Mouse (Mus musculus) testis, adult 2 months (tissue): ENCODE measurements around the gene Tpbpa. TPM values are rescaled to one million over a fixed set of nuclear protein-coding genes. Genes with fewer than 3 reads are reported as not detected.

ENCODE experiments used
- H3K27ac ChIP-seq: fragments of 200-500 bp; 2 replicates; pipeline ENCODE4 v1.5.1; 2012; ENCODE audit warnings: low read depth, low read length; ENCODE audit not compliant: control insufficient read depth, insufficient read depth
- H3K27me3 ChIP-seq: fragments of 200-500 bp; 2 replicates; pipeline ENCODE4 v1.6.1; 2012; ENCODE audit warnings: mild to moderate bottlenecking, low read length, moderate library complexity; ENCODE audit not compliant: control insufficient read depth, insufficient read depth
- H3K36me3 ChIP-seq: fragments of 200-500 bp; 2 replicates; pipeline ENCODE4 v1.6.1; 2012; ENCODE audit warnings: mild to moderate bottlenecking, low read length; ENCODE audit not compliant: control insufficient read depth, insufficient read depth
- H3K4me1 ChIP-seq: fragments of 200-500 bp; 2 replicates; pipeline ENCODE4 v1.6.1; 2012; ENCODE audit warnings: low read length; ENCODE audit not compliant: control insufficient read depth, insufficient read depth
- H3K4me3 ChIP-seq: fragments of 200-500 bp; 2 replicates; pipeline ENCODE4 v1.5.1; 2012; ENCODE audit warnings: low read depth, mild to moderate bottlenecking, low read length, moderate library complexity, mixed read lengths; ENCODE audit not compliant: control insufficient read depth
- CTCF ChIP-seq: fragments of 200-500 bp; IDR thresholded peaks from 2 replicates; pipeline ENCODE4 v1.5.1; 2012; ENCODE audit warnings: low read depth, mild to moderate bottlenecking, inconsistent platforms, low read length, moderate library complexity; ENCODE audit not compliant: control insufficient read depth, insufficient read depth, insufficient replicate concordance
- POLR2A ChIP-seq: fragments of 200-500 bp; IDR thresholded peaks from 2 replicates; pipeline ENCODE4 v1.6.1; 2012; ENCODE audit warnings: low read depth, mild to moderate bottlenecking, inconsistent platforms, low read length, moderate library complexity; ENCODE audit not compliant: control insufficient read depth
- polyA plus RNA-seq: library from polyadenylated mRNA; depleted of rRNA; stranded (reverse); fragments of >200 nt; gene quantifications from 2 replicates; pipeline ENCODE4 v1.2.3, GENCODE M21; 2012; rRNA removed

Gene Tpbpa
- polyA plus RNA-seq, 1 experiment, result not detected

DNA sequence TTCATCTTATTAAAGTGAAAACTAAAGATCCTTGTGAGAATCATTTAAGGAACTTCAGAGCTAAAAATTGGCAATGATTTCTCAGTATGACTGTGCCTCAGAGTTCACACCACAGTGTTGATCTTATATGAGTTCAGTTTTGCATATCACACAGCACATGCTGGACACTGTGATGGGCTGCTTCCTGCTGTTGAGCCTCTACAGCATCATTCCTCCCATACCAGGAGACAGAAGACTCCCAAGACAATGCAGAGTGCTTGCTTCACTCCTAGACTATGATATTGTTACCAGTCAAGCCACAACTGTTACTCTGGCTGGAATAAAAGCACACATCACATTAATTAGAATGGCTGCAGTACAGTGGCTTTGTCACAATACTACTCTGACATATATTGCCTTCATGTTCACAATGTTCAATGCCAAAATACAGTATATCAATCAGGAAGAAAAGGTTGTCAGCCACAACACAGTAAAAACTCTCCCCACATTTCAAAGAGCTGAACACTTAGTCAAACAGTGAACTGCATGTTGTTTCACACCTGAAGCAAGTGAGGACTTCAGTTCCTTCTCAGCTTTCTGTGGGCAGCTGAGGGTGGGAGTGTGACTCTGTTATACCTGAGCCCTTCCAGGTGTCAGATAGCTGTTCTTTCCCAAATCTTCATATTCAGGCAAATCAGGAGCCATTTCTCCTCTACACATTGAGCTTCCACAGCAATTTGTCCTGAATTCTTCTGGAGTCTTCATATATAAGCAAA, 46.2 kb downstream of the Tpbpa start:
- Histone ChIP-seq H3K36me3 (no peaks in the 10 kb centered on the region), H3K4me3 (no peak overlapping the region), H3K4me1 (no peaks in the 10 kb centered on the region), H3K27ac (no peak overlapping the region), H3K27me3 (no peaks in the 10 kb centered on the region)
- TF ChIP-seq POLR2A (no peak), CTCF (no peak)

DNA sequence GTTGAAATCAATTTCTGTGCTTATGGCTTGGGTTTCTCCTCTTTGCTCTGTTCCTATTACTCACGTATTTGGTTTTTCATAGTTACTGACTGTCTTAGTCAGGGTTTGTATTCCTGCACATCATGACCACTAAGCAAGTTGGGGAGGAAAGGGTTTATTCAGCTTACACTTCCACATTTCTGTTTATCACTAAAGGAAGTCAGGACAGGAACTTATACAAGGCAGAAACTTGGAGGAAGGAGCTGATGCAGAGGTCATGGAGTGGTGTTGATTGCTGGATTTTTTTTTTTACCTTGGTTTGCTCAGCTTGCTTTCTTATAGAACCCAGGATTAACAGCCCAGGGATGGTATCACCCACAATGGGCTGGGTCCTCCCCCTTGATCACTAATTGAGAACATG, 49.5 kb downstream of the Tpbpa start:
- no peaks in the 10 kb centered on the region for H3K4me1 ChIP-seq
- H3K36me3 ChIP-seq, result no peaks in the 10 kb centered on the region
- TF ChIP-seq POLR2A (no peak), CTCF (no peak)
- no peak overlapping the region for H3K4me3 ChIP-seq
- H3K27me3 ChIP-seq, result no peaks in the 10 kb centered on the region
- no peak overlapping the region for H3K27ac ChIP-seq

Other genes with a start within 250 kb of the Tpbpa start
- not detected in 2 replicates for gene BC051665, start 155.6 kb downstream of the Tpbpa start, polyA plus RNA-seq
- gene Ctsll3, start 139.1 kb downstream of the Tpbpa start, polyA plus RNA-seq, result not detected in 2 replicates
- gene 4930486L24Rik, start 77.5 kb downstream of the Tpbpa start, polyA plus RNA-seq, result 0.23 and 0.36 TPM in 2 replicates
- gene Gm49392, start 45.1 kb downstream of the Tpbpa start, polyA plus RNA-seq, result 0.12 TPM in 1 of 2 replicates, not detected in the other
- gene Ctla2b, start 44.5 kb downstream of the Tpbpa start, polyA plus RNA-seq, result 0.23 TPM in 1 of 2 replicates, not detected in the other
- gene Tpbpb, start 37.1 kb downstream of the Tpbpa start, polyA plus RNA-seq, result not detected in 2 replicates
- not detected in 2 replicates for gene Gm49393, start 6.4 kb downstream of the Tpbpa start, polyA plus RNA-seq
- 0.15 and 0.37 TPM in 2 replicates for gene Gm49391, start 5.4 kb downstream of the Tpbpa start, polyA plus RNA-seq
- 0.22 and 1.2 TPM in 2 replicates for gene Ctla2a, start 5.4 kb downstream of the Tpbpa start, polyA plus RNA-seq
- gene Ctsj, start 64.0 kb upstream of the Tpbpa start, polyA plus RNA-seq, result not detected in 2 replicates
- gene Ctsq, start 98.6 kb upstream of the Tpbpa start, polyA plus RNA-seq, result not detected in 2 replicates
- gene Ctsr, start 222.3 kb upstream of the Tpbpa start, polyA plus RNA-seq, result not detected in 2 replicates